Mouse (Mus musculus): ENCODE results near the gene Dexi.
A peak's percentile ranks its signal among the peaks of the same experiment; 100 is the strongest.

GRCm38 (mm10) chr16:10527046-10527644, 15.7 kb downstream of the Dexi start:
- TF ChIP-seq CTCF (conservative IDR thresholded peaks at IDR 0.05; ENCODE audit: insufficient read depth, insufficient read length, low read depth, low read length) = peak; percentile 15; the same call in 1 of the 2 replicates
- TF ChIP-seq POLR2A (IDR thresholded peaks at IDR 0.05; ENCODE audit: low read depth, low read length) = no peak

Data from kidney, adult 2 months (tissue).